Mouse (Mus musculus) small intestine, adult 2 months (tissue): ENCODE results near the gene Gm5426.

Experiments
- CTCF ChIP-seq: fragments of 200-500 bp; IDR thresholded peaks from 2 replicates; pipeline ENCODE4 v1.5.1; 2012; ENCODE audit warnings: low read depth, mild to moderate bottlenecking, control low read depth, inconsistent platforms, low read length, moderate library complexity, mixed read lengths; ENCODE audit not compliant: insufficient replicate concordance, insufficient read length; ENCODE audit errors: extremely low read depth
- POLR2A ChIP-seq: fragments of 200-500 bp; IDR thresholded peaks from 2 replicates; pipeline ENCODE4 v1.6.1; 2012; ENCODE audit warnings: low read depth, mild to moderate bottlenecking, control low read depth, inconsistent platforms, low read length, moderate library complexity

GRCm38 (mm10) chr10:96176916-96177315 is 40.5 kb downstream of the Gm5426 start:
- TF ChIP-seq CTCF (no peak), POLR2A (no peak)
